Mouse (Mus musculus): ENCODE data around the gene Ube2z. TPM values are rescaled to one million over a fixed set of nuclear protein-coding genes. Genes with fewer than 3 reads are reported as not detected.

The Ube2z gene
- total RNA-seq, 2 experiments from 2014 or later = 29.0 to 32.2 TPM

GRCm38 (mm10) chr11:96068231-96068630 is 3.0 kb upstream of the Ube2z start:
- intact Hi-C loops (cut with DNase I) = no loop called here
- no peak for DNase-seq (ENCODE audit: low spot score)

DNA sequence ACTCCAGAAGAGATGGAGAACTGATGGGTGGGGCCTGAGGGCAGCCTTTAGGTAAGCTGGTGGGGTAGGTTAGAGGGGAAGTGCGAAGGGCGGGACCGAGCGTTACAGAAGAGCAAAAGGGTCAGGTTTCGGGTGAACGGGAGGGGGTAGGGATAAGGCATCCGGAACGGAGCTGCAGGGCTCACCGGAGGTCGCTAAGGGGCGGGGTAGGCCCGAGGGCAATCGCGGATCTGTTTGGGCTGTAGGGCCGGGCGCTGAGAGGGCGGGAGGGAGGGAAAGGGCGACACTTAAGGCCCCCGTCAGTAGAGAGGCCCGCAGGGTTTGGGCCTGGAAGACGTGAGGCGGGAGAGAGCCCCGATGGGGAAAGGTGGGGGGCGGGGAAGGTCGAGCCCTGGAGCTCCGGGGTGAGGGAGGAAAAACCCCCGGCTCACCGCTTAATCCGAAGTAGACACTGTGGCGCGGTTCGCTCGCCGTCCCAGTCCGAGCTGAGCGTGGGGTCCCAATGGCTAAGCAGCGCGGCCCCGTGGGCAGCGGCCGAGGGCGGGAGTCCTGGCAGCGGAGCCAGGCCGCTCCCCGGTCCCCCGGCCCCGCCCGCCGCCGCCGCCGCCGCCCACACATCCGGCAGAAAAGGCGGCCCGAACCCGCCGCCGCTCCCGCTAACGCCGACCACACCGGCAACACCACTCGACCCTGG is 520 bp downstream of the Ube2z start:
- intact Hi-C loops (cut with DNase I) = loop anchor here (1.0 kb wide), 1 partner anchor 29 kb away; no protein-coding TSS in a partner anchor

DNA sequence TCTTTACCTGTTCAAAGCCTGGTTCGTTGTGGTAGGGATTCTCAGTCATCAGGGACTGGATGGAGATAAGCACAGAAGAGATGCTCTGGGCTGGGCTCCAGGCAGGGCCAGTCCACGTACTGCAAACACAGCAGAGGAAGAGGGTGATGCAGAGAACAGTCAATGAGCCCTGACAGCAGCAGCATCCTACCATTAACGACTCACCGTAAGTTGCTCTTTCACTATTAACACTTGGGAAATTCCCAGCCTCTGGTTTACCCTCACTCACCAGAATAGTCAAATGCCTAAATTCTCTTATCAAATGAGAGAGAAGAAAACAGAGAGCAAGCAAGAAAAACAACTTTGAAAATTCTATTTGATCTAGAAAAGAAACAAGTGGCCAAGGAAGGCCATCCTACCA is 6.9 kb downstream of the Ube2z start:
- DNase-seq (ENCODE audit: low spot score) = no peak
- intact Hi-C loops (cut with DNase I) = no loop called here

More for the DNA sequence above, 520 bp downstream of the Ube2z start:
- DNase-seq (ENCODE audit: low spot score) = no peak

- intact Hi-C loops (cut with DNase I) = no loop called here
- DNase-seq (ENCODE audit: low spot score) = no peak
Measured at GRCm38 (mm10) chr11:96050854-96051253, 14.3 kb downstream of the Ube2z start.

- no peak for DNase-seq (ENCODE audit: low spot score)
- intact Hi-C loops (cut with DNase I) = no loop called here
Measured at GRCm38 (mm10) chr11:96049939-96050338, 15.2 kb downstream of the Ube2z start.

- intact Hi-C loops (cut with DNase I) = no loop called here
- DNase-seq (ENCODE audit: low spot score) = no peak
Measured at GRCm38 (mm10) chr11:96047469-96048373, 17.5 kb downstream of the Ube2z start.

DNA sequence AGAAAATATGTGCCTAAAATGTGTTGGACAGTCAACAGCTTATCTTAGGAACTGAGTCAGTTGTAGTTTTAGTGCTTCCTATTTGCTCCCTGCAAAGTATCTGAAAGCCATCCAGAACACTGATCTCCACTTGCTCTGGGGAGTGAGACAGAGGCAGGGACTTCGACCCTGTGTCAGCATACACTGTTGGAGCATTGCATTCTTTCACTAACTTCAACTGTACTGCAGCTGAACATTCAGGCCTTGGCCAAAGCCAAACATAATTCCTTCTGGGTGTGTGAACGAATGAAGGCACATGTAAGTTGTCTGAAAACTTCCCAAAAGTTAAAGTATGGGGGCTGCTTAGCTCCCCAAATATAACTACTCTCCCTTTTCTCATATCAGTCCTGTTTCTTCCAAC is 18.4 kb downstream of the Ube2z start:
- no peak for DNase-seq (ENCODE audit: low spot score)
- intact Hi-C loops (cut with DNase I) = no loop called here

DNA sequence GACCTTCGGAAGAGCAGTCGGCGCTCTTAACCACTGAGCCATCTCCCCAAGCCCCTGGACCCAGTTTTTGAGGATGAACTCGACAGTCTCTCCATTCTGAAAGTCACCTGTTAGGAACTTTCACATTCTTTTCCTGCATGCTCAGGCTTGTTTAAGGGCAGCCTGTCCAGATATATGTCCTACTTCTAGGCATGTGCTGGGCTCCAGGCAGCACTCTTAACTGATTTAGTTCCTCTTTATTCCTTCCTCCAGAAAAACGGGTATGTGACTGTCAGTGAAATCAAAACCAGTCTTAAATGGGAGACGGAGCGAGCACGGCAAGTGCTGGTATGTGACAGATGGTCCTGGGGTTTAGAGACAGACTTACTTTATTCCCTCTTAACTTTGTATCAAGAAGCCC is 19.2 kb downstream of the Ube2z start:
- DNase-seq (ENCODE audit: low spot score) = no peak
- intact Hi-C loops (cut with DNase I) = no loop called here

- DNase-seq (ENCODE audit: low spot score) = no peak
- intact Hi-C loops (cut with DNase I) = no loop called here
Measured at GRCm38 (mm10) chr11:96044803-96045567, 20.2 kb downstream of the Ube2z start.

GRCm38 (mm10) chr11:96038560-96038959 is 26.6 kb downstream of the Ube2z start:
- no peak for DNase-seq (ENCODE audit: low spot score)
- intact Hi-C loops (cut with DNase I) = loop anchor here (5.0 kb wide), 1 partner anchor 39 kb away; the partner anchor contains the start of gene Atp5g1

GRCm38 (mm10) chr11:96037499-96037898 is 27.7 kb downstream of the Ube2z start:
- no peak for DNase-seq (ENCODE audit: low spot score)
- intact Hi-C loops (cut with DNase I) = loop anchor here (5.0 kb wide), 1 partner anchor 40 kb away; the partner anchor contains the start of gene Atp5g1

- no peak for DNase-seq (ENCODE audit: low spot score)
- intact Hi-C loops (cut with DNase I) = loop anchor here (1.0 to 5.0 kb wide), 2 partner anchors 29 to 42 kb away; partner anchors contain the start of gene Atp5g1
Measured at GRCm38 (mm10) chr11:96035133-96035532, 30.1 kb downstream of the Ube2z start.

GRCm38 (mm10) chr11:96034596-96035052 is 30.6 kb downstream of the Ube2z start, which contains the start of gene Snf8:
Snf8 (plus strand) TSS chr11:96034885.
- DNase-seq (ENCODE audit: low spot score) = peak; percentile 88
- intact Hi-C loops (cut with DNase I) = loop anchor here (1.0 to 5.0 kb wide), 2 partner anchors 30 to 43 kb away; partner anchors contain the start of gene Atp5g1

- intact Hi-C loops (cut with DNase I) = no loop called here
- DNase-seq (ENCODE audit: low spot score) = no peak
Measured at GRCm38 (mm10) chr11:96034116-96034515, 31.1 kb downstream of the Ube2z start.

GRCm38 (mm10) chr11:96033264-96033663 is 31.9 kb downstream of the Ube2z start:
- intact Hi-C loops (cut with DNase I) = no loop called here
- no peak for DNase-seq (ENCODE audit: low spot score)

GRCm38 (mm10) chr11:96031701-96032100 is 33.5 kb downstream of the Ube2z start:
- intact Hi-C loops (cut with DNase I) = no loop called here
- no peak for DNase-seq (ENCODE audit: low spot score)

DNA sequence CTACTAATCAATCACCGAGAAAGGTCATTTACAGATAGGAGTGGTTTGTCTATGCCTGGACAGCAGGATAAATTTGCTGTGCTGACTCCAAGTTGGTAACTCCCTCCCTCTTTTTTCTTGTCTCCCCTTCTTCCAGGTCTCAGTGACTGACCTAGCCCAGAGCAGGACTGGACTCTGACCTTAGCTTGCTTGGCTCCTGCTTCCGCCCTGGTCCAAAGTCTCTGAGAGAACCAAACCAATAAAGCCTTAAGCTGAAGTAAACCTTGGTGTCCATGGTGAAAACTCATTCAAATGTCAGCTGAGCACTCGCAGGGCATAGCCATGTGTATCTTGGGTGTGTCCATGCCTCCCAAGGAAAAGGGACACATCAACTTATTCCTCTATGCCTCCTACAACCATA is 34.6 kb downstream of the Ube2z start:
- DNase-seq (ENCODE audit: low spot score) = no peak
- intact Hi-C loops (cut with DNase I) = no loop called here

GRCm38 (mm10) chr11:96028130-96028529 is 37.1 kb downstream of the Ube2z start:
- no peak for DNase-seq (ENCODE audit: low spot score)
- intact Hi-C loops (cut with DNase I) = no loop called here

- DNase-seq (ENCODE audit: low spot score) = no peak
- intact Hi-C loops (cut with DNase I) = no loop called here
Measured at GRCm38 (mm10) chr11:96020622-96021021, 44.6 kb downstream of the Ube2z start.

GRCm38 (mm10) chr11:96017941-96018351 is 47.2 kb downstream of the Ube2z start:
- no peak for DNase-seq (ENCODE audit: low spot score)
- intact Hi-C loops (cut with DNase I) = no loop called here
